Mouse (Mus musculus) stomach, embryonic 15.5 days (tissue): ENCODE measurements around the gene Taar3. TPM values are rescaled to one million over a fixed set of nuclear protein-coding genes. Genes with fewer than 3 reads are reported as not detected.

Source experiments
- ATAC-seq: fragments of 200-750 bp; cut with Nextera tagmentation; 2 replicates; pipeline ENCODE4 v1.8.0; 2017; ENCODE audit warnings: low read depth, moderate number of reproducible peaks, moderate TSS enrichment; ENCODE audit not compliant: insufficient read depth, low FRiP score
- H3K27ac ChIP-seq: fragments of 300-500 bp; sonication (generic); 2 replicates; pipeline ENCODE4 v1.5.1; 2015; ENCODE audit warnings: mild to moderate bottlenecking, inconsistent platforms
- H3K27me3 ChIP-seq: fragments of 300-500 bp; sonication (generic); replicated peaks from 2 replicates; pipeline ENCODE4 v1.6.1; 2015; ENCODE audit warnings: inconsistent platforms
- H3K36me3 ChIP-seq: fragments of 300-500 bp; sonication (generic); 2 replicates; pipeline ENCODE4 v1.6.1; 2015; ENCODE audit warnings: inconsistent platforms
- H3K4me1 ChIP-seq: fragments of 300-500 bp; sonication (generic); 2 replicates; pipeline ENCODE4 v1.6.1; 2015; ENCODE audit warnings: inconsistent platforms
- H3K4me2 ChIP-seq: fragments of 300-500 bp; sonication (generic); 2 replicates; pipeline ENCODE4 v1.6.1; 2015; ENCODE audit warnings: mild to moderate bottlenecking, inconsistent platforms
- H3K4me3 ChIP-seq: fragments of 300-500 bp; sonication (generic); replicated peaks from 2 replicates; pipeline ENCODE4 v1.5.1; 2015; ENCODE audit warnings: inconsistent platforms
- H3K9ac ChIP-seq: fragments of 300-500 bp; sonication (generic); 2 replicates; pipeline ENCODE4 v1.6.1; 2015; ENCODE audit warnings: inconsistent platforms
- H3K9me3 ChIP-seq: fragments of 300-500 bp; sonication (generic); 2 replicates; pipeline ENCODE4 v1.6.1; 2016; ENCODE audit warnings: inconsistent platforms
- WGBS: fragments of 180-500 bp; shearing (Covaris S2); methylation state at CpG from one replicate; pipeline ENCODE4 v1.1.7; 2015; 5-methylcytosine and 5-hydroxymethylcytosine counted together
- polyA plus RNA-seq: library from polyadenylated mRNA; unstranded; fragments of >200 nt; fragmentation: Nextera tagmentation; extraction: Ambion mirVana; gene quantifications from 2 replicates; pipeline ENCODE4 v1.2.1, GENCODE M21; 2015

Taar3 gene
- polyA plus RNA-seq = not detected in 2 replicates

GRCm38 (mm10) chr10:23949508-23950005 is at the start of gene Taar3:
Gene Taar3, plus strand, starts transcription at chr10:23949558.
- H3K4me3 ChIP-seq = no peak within 1 kb of the TSS
- no peaks in the 10 kb centered on the region for H3K27me3 ChIP-seq
- no peak within 1 kb of the TSS for H3K9ac ChIP-seq
- no peaks in the 10 kb centered on the region for H3K4me1 ChIP-seq
- H3K4me2 ChIP-seq = no peak within 1 kb of the TSS
- H3K9me3 ChIP-seq = no peaks in the 10 kb centered on the region
- no peak within 1 kb of the TSS for H3K27ac ChIP-seq
- no peak for ATAC-seq
- WGBS = 87% methylated on average over 16 of the region's 16 CpGs
- no peaks in the 10 kb centered on the region for H3K36me3 ChIP-seq

DNA sequence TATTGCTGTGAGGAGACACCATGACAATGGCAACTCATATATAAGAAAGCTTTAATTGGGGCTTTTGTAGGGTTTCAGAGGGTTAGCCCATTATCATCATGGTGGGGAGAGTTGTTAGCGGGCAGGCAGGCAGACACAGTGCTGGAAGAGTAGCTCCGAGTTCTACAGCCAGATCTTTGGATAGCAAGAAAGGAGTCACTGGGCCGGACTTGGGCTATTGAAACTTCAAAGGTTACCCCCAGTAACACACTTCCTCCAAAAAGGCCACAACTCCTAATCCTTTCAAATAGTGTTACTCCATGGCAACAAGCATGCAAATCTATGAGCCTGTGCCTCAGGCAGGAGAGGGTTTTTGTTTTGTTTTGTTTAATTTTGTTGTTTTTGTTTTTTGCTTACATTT is 48.2 kb upstream of the Taar3 start:
- no peak overlapping the region for H3K27ac ChIP-seq
- no peaks in the 10 kb centered on the region for H3K9me3 ChIP-seq
- no peak overlapping the region for H3K9ac ChIP-seq
- no peaks in the 10 kb centered on the region for H3K27me3 ChIP-seq
- H3K36me3 ChIP-seq = no peaks in the 10 kb centered on the region
- no peak for ATAC-seq
- WGBS = 83% methylated on average over 3 of the region's 3 CpGs
- no peaks in the 10 kb centered on the region for H3K4me1 ChIP-seq
- no peak overlapping the region for H3K4me2 ChIP-seq
- no peak overlapping the region for H3K4me3 ChIP-seq

DNA sequence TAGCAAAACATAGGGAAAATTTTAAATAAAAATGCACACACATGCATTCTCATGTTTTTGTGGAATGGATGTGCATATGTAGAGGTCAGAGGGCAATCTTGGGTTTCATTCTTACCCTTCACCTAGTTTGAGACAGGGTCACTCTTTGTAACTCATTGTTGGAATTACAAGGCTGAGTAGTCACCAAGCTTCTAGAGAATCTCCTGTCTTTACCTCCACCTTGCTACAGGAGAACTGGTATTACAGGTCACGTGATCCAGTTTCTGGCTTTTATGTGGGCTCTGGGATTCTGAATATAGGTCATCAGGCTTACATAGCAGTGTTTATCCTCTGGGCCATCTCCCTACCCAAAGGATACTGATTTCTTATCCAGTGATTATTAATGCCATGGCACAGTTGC is 43.7 kb upstream of the Taar3 start:
- Histone ChIP-seq H3K9ac (no peak overlapping the region), H3K9me3 (no peaks in the 10 kb centered on the region), H3K27me3 (no peaks in the 10 kb centered on the region), H3K4me1 (no peaks in the 10 kb centered on the region), H3K27ac (no peak overlapping the region), H3K4me3 (no peak overlapping the region), H3K36me3 (no peaks in the 10 kb centered on the region), H3K4me2 (no peak overlapping the region)
- 86% methylated on average over 1 of the region's 1 CpGs for WGBS
- ATAC-seq = no peak

DNA sequence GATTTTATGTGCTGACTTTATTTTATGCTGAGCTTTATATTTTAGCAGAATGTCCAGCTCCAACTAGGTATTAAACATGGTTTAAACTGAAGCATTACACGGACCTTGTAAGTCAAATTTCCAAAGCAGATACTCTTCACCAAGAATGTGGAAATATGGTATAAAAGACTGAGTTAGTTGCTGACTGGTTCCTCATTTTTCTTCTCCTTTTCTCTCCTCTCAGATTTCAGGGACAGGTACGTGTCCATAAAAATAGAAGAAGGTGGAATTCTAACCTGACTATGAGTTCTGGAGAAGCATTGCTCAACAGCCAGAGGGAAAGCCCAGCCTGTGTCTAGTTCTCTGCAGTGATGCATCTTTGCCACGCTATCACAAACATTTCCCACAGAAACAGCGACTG is 29.3 kb upstream of the Taar3 start, which contains the start of gene Taar1:
Gene Taar1 (plus strand): TSS at position 301 of the 400 bp plus-strand sequence.
- no peak for ATAC-seq
- H3K36me3 ChIP-seq = no peaks in the 10 kb centered on the region
- 87% methylated on average over 4 of the region's 4 CpGs for WGBS
- no peak within 1 kb of the TSS for H3K27ac ChIP-seq
- H3K9me3 ChIP-seq = no peaks in the 10 kb centered on the region
- H3K27me3 ChIP-seq = no peaks in the 10 kb centered on the region
- H3K9ac ChIP-seq = no peak within 1 kb of the TSS
- no peak within 1 kb of the TSS for H3K4me2 ChIP-seq
- H3K4me3 ChIP-seq = no peak within 1 kb of the TSS
- H3K4me1 ChIP-seq = no peaks in the 10 kb centered on the region

- no peaks in the 10 kb centered on the region for H3K36me3 ChIP-seq
- ATAC-seq = no peak
- H3K27me3 ChIP-seq = no peaks in the 10 kb centered on the region
- whole genome bisulfite sequencing = 56% methylated on average over 3 of the region's 3 CpGs
- no peaks in the 10 kb centered on the region for H3K9me3 ChIP-seq
- no peak overlapping the region for H3K4me2 ChIP-seq
- no peaks in the 10 kb centered on the region for H3K4me1 ChIP-seq
- no peak overlapping the region for H3K4me3 ChIP-seq
- no peak overlapping the region for H3K9ac ChIP-seq
- no peak overlapping the region for H3K27ac ChIP-seq
Measured at GRCm38 (mm10) chr10:23922468-23922867, 26.9 kb upstream of the Taar3 start.

DNA sequence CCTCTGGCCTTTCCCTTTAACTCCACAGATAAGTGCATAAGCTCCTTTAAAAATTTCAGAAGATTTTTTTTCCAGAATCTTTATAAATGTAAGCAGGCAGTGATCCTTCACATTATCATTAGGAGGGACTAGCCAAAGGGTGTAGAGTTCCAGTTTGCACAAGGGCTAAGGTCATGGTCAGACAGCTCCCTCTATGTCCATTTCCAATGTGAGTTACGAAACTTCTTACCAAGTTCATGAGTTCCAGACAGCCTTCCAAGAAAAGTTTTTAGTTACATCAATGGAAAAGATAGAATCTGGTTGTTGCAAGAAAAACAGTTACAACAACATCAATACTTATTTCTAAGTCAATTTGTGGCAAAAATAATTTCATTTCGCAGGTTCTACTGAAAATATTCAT is 25.4 kb upstream of the Taar3 start:
- no peak for ATAC-seq
- Histone ChIP-seq H3K4me3 (no peak overlapping the region), H3K4me2 (no peak overlapping the region), H3K27me3 (no peaks in the 10 kb centered on the region), H3K27ac (no peak overlapping the region), H3K9ac (no peak overlapping the region), H3K4me1 (no peaks in the 10 kb centered on the region), H3K9me3 (no peaks in the 10 kb centered on the region), H3K36me3 (no peaks in the 10 kb centered on the region)
- WGBS = 85% methylated on average over 2 of the region's 2 CpGs

DNA sequence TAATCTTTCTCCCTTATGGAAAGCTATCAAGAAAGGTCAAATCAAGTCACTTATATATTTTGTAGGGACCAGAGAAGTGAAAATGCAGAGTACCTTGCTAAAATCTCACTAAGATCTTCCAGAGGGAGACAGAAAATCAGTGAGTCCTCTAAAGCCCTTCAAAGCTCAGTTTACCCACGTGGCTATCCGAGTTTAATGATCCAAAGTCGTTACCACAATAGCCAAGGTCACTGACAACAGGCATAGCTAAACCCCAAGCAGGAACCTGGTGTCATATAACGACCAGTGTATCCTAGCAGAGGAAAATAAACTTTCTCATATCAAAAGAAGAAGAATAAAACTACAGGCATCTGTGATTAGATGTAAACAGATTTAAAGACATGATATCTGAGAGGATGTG is 11.7 kb upstream of the Taar3 start:
- no peak overlapping the region for H3K27ac ChIP-seq

GRCm38 (mm10) chr10:23938312-23938711 is 11.0 kb upstream of the Taar3 start, which contains the start of gene Taar2:
Gene Taar2, plus strand, starts transcription at chr10:23938572.
- Histone ChIP-seq H3K4me2 (no peak within 1 kb of the TSS), H3K9me3 (no peaks in the 10 kb centered on the region), H3K9ac (no peak within 1 kb of the TSS), H3K27me3 (no peaks in the 10 kb centered on the region), H3K4me3 (no peak within 1 kb of the TSS), H3K4me1 (no peaks in the 10 kb centered on the region), H3K27ac (no peak within 1 kb of the TSS), H3K36me3 (no peaks in the 10 kb centered on the region)
- WGBS = 56% methylated on average over 6 of the region's 6 CpGs
- ATAC-seq = no peak

More for the DNA sequence above, 11.7 kb upstream of the Taar3 start:
- H3K27me3 ChIP-seq = no peaks in the 10 kb centered on the region
- WGBS = 53% methylated on average over 4 of the region's 4 CpGs
- H3K36me3 ChIP-seq = no peaks in the 10 kb centered on the region
- H3K9me3 ChIP-seq = no peaks in the 10 kb centered on the region
- no peak overlapping the region for H3K4me3 ChIP-seq
- no peaks in the 10 kb centered on the region for H3K4me1 ChIP-seq
- no peak overlapping the region for H3K9ac ChIP-seq
- no peak overlapping the region for H3K4me2 ChIP-seq
- no peak for ATAC-seq

- no peak overlapping the region for H3K9ac ChIP-seq
- H3K9me3 ChIP-seq = no peaks in the 10 kb centered on the region
- H3K27me3 ChIP-seq = no peaks in the 10 kb centered on the region
- WGBS = 79% methylated on average over 5 of the region's 5 CpGs
- no peaks in the 10 kb centered on the region for H3K36me3 ChIP-seq
- ATAC-seq = no peak
- H3K4me3 ChIP-seq = no peak overlapping the region
- no peak overlapping the region for H3K4me2 ChIP-seq
- H3K4me1 ChIP-seq = no peaks in the 10 kb centered on the region
- H3K27ac ChIP-seq = no peak overlapping the region
Measured at GRCm38 (mm10) chr10:23942465-23942864, 6.9 kb upstream of the Taar3 start.

DNA sequence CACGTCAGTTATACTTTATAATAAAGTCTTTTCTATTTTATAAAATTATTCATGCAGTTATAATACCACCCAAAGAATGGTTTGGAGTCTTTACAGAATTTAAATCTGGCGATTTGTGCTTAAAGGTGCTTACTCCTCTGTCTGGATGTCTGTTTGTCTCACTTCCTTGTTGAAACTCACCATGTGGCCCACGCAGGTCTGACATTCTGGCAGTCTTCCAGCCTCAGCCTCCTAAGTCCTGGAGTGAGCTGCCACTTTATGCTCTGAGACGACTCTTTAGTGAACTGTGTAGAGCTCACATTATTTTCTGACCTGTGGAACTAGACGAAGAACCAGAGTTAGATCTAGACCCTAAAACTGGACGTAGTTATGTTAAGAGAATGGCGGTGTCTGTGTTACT is 1.3 kb upstream of the Taar3 start:
- 42% methylated on average over 7 of the region's 7 CpGs for WGBS

DNA sequence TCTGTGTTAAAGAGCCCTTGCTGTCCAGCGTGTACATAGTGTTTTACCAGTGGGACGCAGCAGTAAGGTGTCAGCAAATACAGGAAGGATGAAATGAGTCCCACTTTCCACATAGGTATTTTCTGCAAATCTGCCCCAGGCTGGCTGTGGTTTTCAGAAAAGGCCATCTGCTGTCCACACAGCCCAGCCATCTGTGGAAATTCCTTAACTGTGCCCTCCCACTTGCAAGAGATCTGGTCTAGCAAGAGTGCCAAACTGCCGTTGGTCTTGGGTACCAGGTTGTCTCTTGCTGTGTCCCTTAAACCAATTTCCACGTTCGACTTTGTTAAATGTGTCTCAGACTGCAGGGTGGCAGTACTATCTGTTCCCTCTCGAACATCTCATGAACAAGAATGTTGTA is 2.4 kb downstream of the Taar3 start:
- Histone ChIP-seq H3K4me1 (no peaks in the 10 kb centered on the region), H3K9me3 (no peaks in the 10 kb centered on the region), H3K27me3 (no peaks in the 10 kb centered on the region), H3K9ac (no peak overlapping the region), H3K4me3 (no peak overlapping the region), H3K4me2 (no peak overlapping the region), H3K27ac (no peak overlapping the region), H3K36me3 (no peaks in the 10 kb centered on the region)
- ATAC-seq = no peak
- WGBS = 75% methylated on average over 6 of the region's 6 CpGs

More for the DNA sequence above, 1.3 kb upstream of the Taar3 start:
- no peaks in the 10 kb centered on the region for H3K4me1 ChIP-seq
- H3K27me3 ChIP-seq = no peaks in the 10 kb centered on the region
- no peak overlapping the region for H3K27ac ChIP-seq
- H3K4me3 ChIP-seq = no peak overlapping the region
- ATAC-seq = no peak
- no peak overlapping the region for H3K4me2 ChIP-seq
- H3K9me3 ChIP-seq = no peaks in the 10 kb centered on the region
- H3K36me3 ChIP-seq = no peaks in the 10 kb centered on the region
- no peak overlapping the region for H3K9ac ChIP-seq

- Histone ChIP-seq H3K27ac (no peak overlapping the region), H3K9me3 (no peaks in the 10 kb centered on the region), H3K4me1 (peaks cover 2% of the 10 kb centered on the region; the same call in 1 of the 2 replicates), H3K27me3 (no peaks in the 10 kb centered on the region), H3K9ac (no peak overlapping the region), H3K36me3 (no peaks in the 10 kb centered on the region), H3K4me2 (no peak overlapping the region), H3K4me3 (no peak overlapping the region)
- ATAC-seq = peak; percentile 85
- 42% methylated on average over 3 of the region's 3 CpGs for WGBS
Measured at GRCm38 (mm10) chr10:23959071-23959470, 9.7 kb downstream of the Taar3 start.

GRCm38 (mm10) chr10:23960444-23960915 is 11.1 kb downstream of the Taar3 start, which contains the start of gene Taar4:
Gene Taar4, plus strand, starts transcription at chr10:23960494.
- Histone ChIP-seq H3K36me3 (no peaks in the 10 kb centered on the region), H3K4me1 (peaks cover 2% of the 10 kb centered on the region; the same call in 1 of the 2 replicates), H3K9ac (no peak within 1 kb of the TSS), H3K27me3 (no peaks in the 10 kb centered on the region), H3K4me3 (no peak within 1 kb of the TSS), H3K9me3 (no peaks in the 10 kb centered on the region), H3K27ac (no peak within 1 kb of the TSS), H3K4me2 (no peak within 1 kb of the TSS)
- WGBS = 90% methylated on average over 13 of the region's 13 CpGs
- ATAC-seq = no peak
